Mouse (Mus musculus) stomach, embryonic 14.5 days (tissue): ENCODE measurements at regions not wholly inside any gene's neighbourhood (a gene's known extent, or its start where the extent isn't known, plus 50 kb on each side); places are given as distances from the start of the nearest gene placed in this dataset.

Experiments
- ATAC-seq: fragments of 200-750 bp; cut with Nextera tagmentation; 2 replicates; pipeline ENCODE4 v1.8.0; 2017; ENCODE audit warnings: low read depth, moderate TSS enrichment; ENCODE audit not compliant: insufficient number of reproducible peaks, insufficient read depth, low FRiP score
- H3K27ac ChIP-seq: fragments of 300-500 bp; sonication (generic); 2 replicates; pipeline ENCODE4 v1.5.1; 2014; ENCODE audit warnings: mild to moderate bottlenecking, low read length, moderate library complexity, mixed read lengths
- H3K27me3 ChIP-seq: fragments of 300-500 bp; sonication (generic); 2 replicates; pipeline ENCODE4 v1.6.1; 2014; ENCODE audit warnings: low read length, control low read depth, mixed read lengths; ENCODE audit not compliant: control insufficient read depth, insufficient read depth
- H3K36me3 ChIP-seq: fragments of 300-500 bp; sonication (generic); 2 replicates; pipeline ENCODE4 v1.6.1; 2014; ENCODE audit warnings: mild to moderate bottlenecking, control low read depth, low read length, moderate library complexity, mixed read lengths; ENCODE audit not compliant: control insufficient read depth, insufficient read depth
- H3K4me1 ChIP-seq: fragments of 300-500 bp; sonication (generic); 2 replicates; pipeline ENCODE4 v1.6.1; 2014; ENCODE audit warnings: low read length, control low read depth, mixed read lengths; ENCODE audit not compliant: control insufficient read depth, insufficient read depth
- H3K4me2 ChIP-seq: fragments of 300-500 bp; sonication (generic); replicated peaks from 2 replicates; pipeline ENCODE4 v1.6.1; 2014; ENCODE audit warnings: low read depth, low read length, control low read depth
- H3K4me3 ChIP-seq: fragments of 300-500 bp; sonication (generic); 2 replicates; pipeline ENCODE4 v1.5.1; 2014; ENCODE audit warnings: low read depth, low read length, control low read depth
- H3K9ac ChIP-seq: fragments of 300-500 bp; sonication (generic); replicated peaks from 2 replicates; pipeline ENCODE4 v1.6.1; 2014; ENCODE audit warnings: low read depth, mild to moderate bottlenecking, control low read depth, low read length, moderate library complexity, mixed read lengths
- H3K9me3 ChIP-seq: fragments of 300-500 bp; sonication (generic); 2 replicates; pipeline ENCODE4 v1.6.1; 2016; ENCODE audit warnings: low read depth, low read length, control low read depth; ENCODE audit not compliant: control insufficient read depth
- WGBS: fragments of 180-500 bp; shearing (Covaris S2); extraction: QIAGEN DNeasy Blood & Tissue Kit; methylation state at CpG from one replicate; pipeline ENCODE4 v1.1.7; 2014; 5-methylcytosine and 5-hydroxymethylcytosine counted together

- H3K4me2 ChIP-seq: no peak overlapping the region
- no peak overlapping the region for H3K9ac ChIP-seq
- H3K4me3 ChIP-seq: no peak overlapping the region
- H3K27ac ChIP-seq: no peak overlapping the region
- no peaks in the 10 kb centered on the region for H3K27me3 ChIP-seq
- no peaks in the 10 kb centered on the region for H3K9me3 ChIP-seq
- no peaks in the 10 kb centered on the region for H3K4me1 ChIP-seq
- no peak for ATAC-seq
- no peaks in the 10 kb centered on the region for H3K36me3 ChIP-seq
These were observed 600.4 kb upstream of the Tusc1 start for GRCm38 (mm10) chr4:93935692-93936091.

GRCm38 (mm10) chr4:93927117-93927516 lies 591.8 kb upstream of the Tusc1 start:
- no peak overlapping the region for H3K27ac ChIP-seq
- no peaks in the 10 kb centered on the region for H3K4me1 ChIP-seq
- H3K4me2 ChIP-seq: no peak overlapping the region
- no peaks in the 10 kb centered on the region for H3K9me3 ChIP-seq
- H3K27me3 ChIP-seq: no peaks in the 10 kb centered on the region
- no peak overlapping the region for H3K9ac ChIP-seq
- no peak for ATAC-seq
- no peak overlapping the region for H3K4me3 ChIP-seq
- WGBS: 87% methylated on average over 7 of the region's 7 CpGs
- no peaks in the 10 kb centered on the region for H3K36me3 ChIP-seq

- Histone ChIP-seq H3K27ac (no peak overlapping the region), H3K9me3 (no peaks in the 10 kb centered on the region), H3K9ac (no peak overlapping the region), H3K4me3 (no peak overlapping the region), H3K4me2 (no peak overlapping the region), H3K27me3 (no peaks in the 10 kb centered on the region), H3K36me3 (no peaks in the 10 kb centered on the region), H3K4me1 (no peaks in the 10 kb centered on the region)
- no peak for ATAC-seq
- 80% methylated on average over 1 of the region's 1 CpGs for WGBS
These were observed 589.1 kb upstream of the Tusc1 start for GRCm38 (mm10) chr4:93924402-93924801.

- H3K4me2 ChIP-seq: no peak overlapping the region
- no peaks in the 10 kb centered on the region for H3K9me3 ChIP-seq
- no peak overlapping the region for H3K9ac ChIP-seq
- H3K4me3 ChIP-seq: no peak overlapping the region
- ATAC-seq: no peak
- WGBS: 83% methylated on average over 11 of the region's 11 CpGs
- no peaks in the 10 kb centered on the region for H3K36me3 ChIP-seq
- H3K27ac ChIP-seq: no peak overlapping the region
- H3K4me1 ChIP-seq: no peaks in the 10 kb centered on the region
- H3K27me3 ChIP-seq: no peaks in the 10 kb centered on the region
These were observed 551.3 kb upstream of the Tusc1 start for GRCm38 (mm10) chr4:93886631-93887030.

- no peak overlapping the region for H3K4me3 ChIP-seq
- no peaks in the 10 kb centered on the region for H3K9me3 ChIP-seq
- no peaks in the 10 kb centered on the region for H3K4me1 ChIP-seq
- H3K36me3 ChIP-seq: no peaks in the 10 kb centered on the region
- ATAC-seq: no peak
- no peaks in the 10 kb centered on the region for H3K27me3 ChIP-seq
- no peak overlapping the region for H3K9ac ChIP-seq
- no peak overlapping the region for H3K4me2 ChIP-seq
- WGBS: 76% methylated on average over 3 of the region's 3 CpGs
- H3K27ac ChIP-seq: no peak overlapping the region
These were observed 546.0 kb upstream of the Tusc1 start for GRCm38 (mm10) chr4:93881318-93881717.

- no peak overlapping the region for H3K4me3 ChIP-seq
- no peaks in the 10 kb centered on the region for H3K4me1 ChIP-seq
- no peak overlapping the region for H3K9ac ChIP-seq
- H3K36me3 ChIP-seq: no peaks in the 10 kb centered on the region
- no peak overlapping the region for H3K4me2 ChIP-seq
- no peaks in the 10 kb centered on the region for H3K27me3 ChIP-seq
- H3K9me3 ChIP-seq: no peaks in the 10 kb centered on the region
- WGBS: 42% methylated on average over 8 of the region's 8 CpGs
- no peak for ATAC-seq
- no peak overlapping the region for H3K27ac ChIP-seq
These were observed 544.1 kb upstream of the Tusc1 start for GRCm38 (mm10) chr4:93879351-93879872.

GRCm38 (mm10) chr4:93873271-93873670 lies 538.0 kb upstream of the Tusc1 start:
- H3K4me3 ChIP-seq: no peak overlapping the region
- no peak overlapping the region for H3K4me2 ChIP-seq
- no peak overlapping the region for H3K27ac ChIP-seq
- 47% methylated on average over 3 of the region's 3 CpGs for WGBS
- H3K9ac ChIP-seq: no peak overlapping the region
- H3K27me3 ChIP-seq: no peaks in the 10 kb centered on the region
- no peak for ATAC-seq
- H3K36me3 ChIP-seq: no peaks in the 10 kb centered on the region
- no peaks in the 10 kb centered on the region for H3K4me1 ChIP-seq
- no peaks in the 10 kb centered on the region for H3K9me3 ChIP-seq

- no peaks in the 10 kb centered on the region for H3K4me1 ChIP-seq
- no peaks in the 10 kb centered on the region for H3K9me3 ChIP-seq
- H3K9ac ChIP-seq: no peak overlapping the region
- 94% methylated on average over 3 of the region's 3 CpGs for WGBS
- H3K4me3 ChIP-seq: no peak overlapping the region
- H3K4me2 ChIP-seq: no peak overlapping the region
- no peak overlapping the region for H3K27ac ChIP-seq
- no peaks in the 10 kb centered on the region for H3K27me3 ChIP-seq
- H3K36me3 ChIP-seq: no peaks in the 10 kb centered on the region
- ATAC-seq: no peak
These were observed 518.1 kb upstream of the Tusc1 start for GRCm38 (mm10) chr4:93853451-93853850.

- H3K9me3 ChIP-seq: no peaks in the 10 kb centered on the region
- no peaks in the 10 kb centered on the region for H3K27me3 ChIP-seq
- no peak overlapping the region for H3K9ac ChIP-seq
- no peak overlapping the region for H3K4me2 ChIP-seq
- H3K36me3 ChIP-seq: no peaks in the 10 kb centered on the region
- H3K4me3 ChIP-seq: no peak overlapping the region
- ATAC-seq: no peak
- no peak overlapping the region for H3K27ac ChIP-seq
- no peaks in the 10 kb centered on the region for H3K4me1 ChIP-seq
- WGBS: 71% methylated on average over 3 of the region's 3 CpGs
These were observed 513.9 kb upstream of the Tusc1 start for GRCm38 (mm10) chr4:93849178-93849577.
